Mouse (Mus musculus): ENCODE results near the gene Sumo2.
"Not testable (repeated sequence)": the region's sequence is repeated elsewhere in the genome, so short reads cannot be mapped to it uniquely, and the experiment has no call there.

Gene Sumo2

GRCm38 (mm10) chr11:115518693-115519092 lies 17.4 kb downstream of the Sumo2 start:
- no peak for DNase-seq

- DNase-seq: no peak
Measured at GRCm38 (mm10) chr11:115516942-115517341, 19.1 kb downstream of the Sumo2 start.

DNA sequence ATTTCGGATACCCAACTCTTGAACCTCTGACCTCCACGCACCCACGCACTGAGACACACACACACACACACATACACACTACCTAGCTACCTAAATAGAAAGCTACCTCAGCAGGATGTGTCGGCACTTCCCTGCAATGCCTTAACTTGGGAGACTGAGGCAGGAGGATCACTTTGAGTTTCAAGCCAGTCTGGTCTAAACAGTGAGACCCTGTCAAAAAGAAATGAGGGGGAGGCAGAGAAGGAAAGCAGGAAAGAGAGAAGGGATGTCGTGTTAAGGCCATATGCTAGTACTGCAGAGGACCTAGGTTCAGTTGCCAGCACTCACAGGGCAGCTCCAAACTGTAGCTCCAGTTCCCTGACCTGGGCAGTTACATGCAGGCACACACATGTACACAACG lies 21.1 kb downstream of the Sumo2 start:
- no peak for DNase-seq

DNA sequence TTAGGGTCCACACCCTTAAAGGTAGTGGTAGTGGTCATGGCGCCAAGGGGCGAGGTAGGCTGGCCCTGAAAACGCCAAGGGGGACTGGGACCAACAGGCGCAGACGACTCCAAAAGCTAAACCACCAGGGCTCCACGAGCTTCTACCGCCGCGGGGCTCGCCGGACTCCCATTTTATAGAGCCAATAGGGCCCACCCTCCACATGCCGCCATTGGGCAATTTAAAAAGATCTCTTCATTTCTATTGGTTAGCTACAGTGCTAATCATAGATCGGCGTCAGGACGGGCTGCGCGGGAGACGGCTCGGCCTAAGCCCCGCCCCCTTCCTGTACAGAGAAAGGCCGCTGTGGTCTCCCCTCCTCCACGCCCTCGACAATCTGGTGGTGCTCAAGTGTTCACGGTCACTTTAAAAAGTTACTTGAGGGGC lies 21.8 kb downstream of the Sumo2 start, which contains the start of gene Jpt1:
Jpt1 (minus strand) TSS at position 150 of the 426 bp plus-strand sequence.
- DNase-seq: peak; percentile 98

- peak; percentile 68 for DNase-seq
Measured at GRCm38 (mm10) chr11:115513271-115514237, 22.5 kb downstream of the Sumo2 start.

DNA sequence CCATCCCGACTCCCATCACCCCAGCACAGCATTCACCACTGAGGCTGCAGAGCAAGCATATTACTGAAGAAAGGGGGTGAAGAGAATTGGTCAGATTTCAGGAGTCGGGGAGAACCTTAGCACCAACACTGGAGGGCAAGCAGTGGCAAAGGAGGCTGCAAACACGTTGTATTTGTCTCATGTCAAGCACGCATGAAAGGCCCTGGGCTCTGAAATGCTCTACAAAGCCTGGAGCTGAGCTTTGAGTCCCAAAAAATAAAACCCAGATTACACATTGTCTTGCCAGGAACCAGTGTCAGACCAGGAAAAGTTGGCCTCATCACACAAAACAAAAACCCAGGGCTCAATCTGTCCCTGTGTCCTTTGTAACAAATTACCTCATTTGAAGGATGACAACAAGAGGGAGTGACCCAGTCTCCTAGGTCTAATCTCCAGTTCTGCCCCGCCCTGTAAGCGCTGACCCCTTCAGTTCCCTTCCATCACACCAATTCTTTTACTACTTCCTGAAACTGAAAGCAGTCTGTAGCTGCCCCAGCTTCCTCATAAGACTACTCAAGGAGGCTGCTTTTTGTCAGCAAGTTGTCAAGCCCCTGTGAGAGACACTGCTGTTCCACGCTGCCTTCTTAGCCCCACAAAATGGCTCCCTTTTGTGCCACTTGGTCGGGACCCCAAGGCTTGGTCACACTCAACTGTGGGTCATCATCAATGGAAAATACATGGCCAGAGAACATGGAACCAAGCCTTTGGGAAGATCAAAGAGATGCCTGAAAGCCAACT lies 23.5 kb downstream of the Sumo2 start:
- DNase-seq: peak; percentile 34

GRCm38 (mm10) chr11:115512004-115512403 lies 24.1 kb downstream of the Sumo2 start:
- peak; percentile 35 for DNase-seq

GRCm38 (mm10) chr11:115511121-115511520 lies 25.0 kb downstream of the Sumo2 start:
- DNase-seq: no peak

- no peak for DNase-seq
Measured at GRCm38 (mm10) chr11:115510507-115510888, 25.6 kb downstream of the Sumo2 start.

DNA sequence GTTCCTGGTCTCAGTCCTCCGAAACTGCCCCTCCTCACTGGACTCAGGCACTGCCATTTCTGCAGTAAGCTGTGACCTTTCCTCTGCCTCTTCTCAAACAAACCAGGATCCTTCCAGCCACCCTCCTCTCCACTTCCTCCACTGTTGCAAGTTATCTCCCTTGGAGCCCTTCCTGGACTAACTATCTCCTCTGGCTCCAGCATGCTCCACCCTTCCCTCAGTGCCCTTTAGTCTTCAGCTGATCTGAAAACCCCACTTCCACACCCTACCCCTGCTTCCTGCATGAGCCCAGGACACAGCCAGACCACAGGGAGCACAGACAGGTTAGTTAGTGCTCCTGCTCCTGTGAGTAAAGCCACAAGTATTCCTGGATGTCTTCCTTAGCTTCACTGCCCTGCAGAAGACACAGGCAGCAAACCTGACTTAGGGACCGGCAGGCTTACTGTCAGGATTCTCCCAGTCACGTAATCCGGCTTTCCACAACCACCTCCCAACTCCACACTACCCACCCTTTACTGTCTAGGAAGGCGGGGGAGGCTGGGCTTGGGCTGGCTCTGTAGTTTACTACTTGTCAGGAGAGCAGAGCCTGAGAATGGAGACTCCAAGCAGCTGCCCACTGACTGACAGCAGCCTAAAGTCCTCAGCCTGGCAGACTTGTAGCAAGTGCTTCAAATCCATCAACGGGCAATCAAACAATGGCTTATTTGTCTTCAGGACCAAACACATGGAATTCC lies 26.1 kb downstream of the Sumo2 start:
- peak; percentile 39 for DNase-seq

GRCm38 (mm10) chr11:115508061-115508460 lies 28.0 kb downstream of the Sumo2 start:
- no peak for DNase-seq

DNA sequence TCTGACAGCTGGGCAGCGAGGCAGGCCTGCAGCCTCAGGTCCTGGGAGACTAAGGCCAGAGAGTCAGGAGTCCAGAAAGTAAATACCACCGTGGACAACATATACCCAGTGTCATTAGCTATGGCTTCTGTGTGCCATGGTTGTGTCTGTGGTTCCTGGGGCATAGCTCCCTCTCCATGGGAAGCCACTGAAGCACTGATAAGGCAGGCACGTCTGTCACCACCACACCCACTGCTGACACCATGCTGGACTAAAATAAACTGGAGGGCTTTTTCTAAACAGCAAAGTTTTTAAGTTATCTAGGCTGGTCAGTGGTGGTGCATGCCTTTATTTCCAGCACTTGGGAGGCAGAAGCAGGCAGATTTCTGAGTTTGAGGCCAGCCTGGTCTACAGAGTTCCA lies 29.5 kb downstream of the Sumo2 start:
- DNase-seq: no peak

DNA sequence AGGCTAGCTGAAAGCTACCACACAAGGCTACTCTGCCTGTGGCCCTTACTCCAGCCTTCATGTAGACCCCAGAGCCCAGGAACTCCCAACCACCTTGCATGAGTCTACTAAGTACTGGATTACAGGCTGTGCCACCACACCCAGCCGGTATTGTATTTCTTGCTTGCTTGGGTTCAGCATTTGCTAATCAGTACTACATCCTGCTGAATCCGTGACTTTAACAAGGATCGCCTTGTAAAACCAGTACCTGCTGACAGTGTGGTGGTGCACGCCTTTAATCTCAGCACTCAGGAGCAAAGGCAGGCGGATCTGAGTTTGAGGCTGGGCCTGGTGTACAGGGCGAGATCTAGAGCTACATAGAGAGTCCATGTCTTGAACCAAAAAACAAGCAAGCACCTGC lies 33.4 kb downstream of the Sumo2 start:
- no peak for DNase-seq

DNA sequence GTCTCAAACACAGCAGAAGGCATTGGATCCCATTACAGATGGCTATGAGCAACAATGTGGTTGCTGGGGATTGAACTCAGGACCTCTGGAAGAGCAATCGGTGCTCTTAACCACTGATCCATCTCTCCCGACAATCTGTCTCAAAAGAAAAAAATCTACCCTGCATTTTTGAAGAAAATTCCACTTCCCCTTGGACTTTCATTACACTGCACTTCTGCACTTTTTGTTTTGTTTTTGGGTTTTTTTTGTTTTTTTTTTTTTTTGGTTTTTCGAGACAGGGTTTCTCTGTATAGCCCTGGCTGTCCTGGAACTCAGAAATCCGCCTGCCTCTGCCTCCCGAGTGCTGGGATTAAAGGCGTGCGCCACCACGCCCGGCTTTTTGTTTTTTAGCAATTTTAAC lies 39.5 kb downstream of the Sumo2 start:
- DNase-seq: not testable (repeated sequence)

- no peak for DNase-seq
Measured at GRCm38 (mm10) chr11:115492387-115492786, 43.7 kb downstream of the Sumo2 start.

- DNase-seq: peak; percentile 88
Measured at GRCm38 (mm10) chr11:115491356-115492083, 44.6 kb downstream of the Sumo2 start, which contains the start of gene Nt5c. Nt5c (minus strand) TSS chr11:115491862.

DNA sequence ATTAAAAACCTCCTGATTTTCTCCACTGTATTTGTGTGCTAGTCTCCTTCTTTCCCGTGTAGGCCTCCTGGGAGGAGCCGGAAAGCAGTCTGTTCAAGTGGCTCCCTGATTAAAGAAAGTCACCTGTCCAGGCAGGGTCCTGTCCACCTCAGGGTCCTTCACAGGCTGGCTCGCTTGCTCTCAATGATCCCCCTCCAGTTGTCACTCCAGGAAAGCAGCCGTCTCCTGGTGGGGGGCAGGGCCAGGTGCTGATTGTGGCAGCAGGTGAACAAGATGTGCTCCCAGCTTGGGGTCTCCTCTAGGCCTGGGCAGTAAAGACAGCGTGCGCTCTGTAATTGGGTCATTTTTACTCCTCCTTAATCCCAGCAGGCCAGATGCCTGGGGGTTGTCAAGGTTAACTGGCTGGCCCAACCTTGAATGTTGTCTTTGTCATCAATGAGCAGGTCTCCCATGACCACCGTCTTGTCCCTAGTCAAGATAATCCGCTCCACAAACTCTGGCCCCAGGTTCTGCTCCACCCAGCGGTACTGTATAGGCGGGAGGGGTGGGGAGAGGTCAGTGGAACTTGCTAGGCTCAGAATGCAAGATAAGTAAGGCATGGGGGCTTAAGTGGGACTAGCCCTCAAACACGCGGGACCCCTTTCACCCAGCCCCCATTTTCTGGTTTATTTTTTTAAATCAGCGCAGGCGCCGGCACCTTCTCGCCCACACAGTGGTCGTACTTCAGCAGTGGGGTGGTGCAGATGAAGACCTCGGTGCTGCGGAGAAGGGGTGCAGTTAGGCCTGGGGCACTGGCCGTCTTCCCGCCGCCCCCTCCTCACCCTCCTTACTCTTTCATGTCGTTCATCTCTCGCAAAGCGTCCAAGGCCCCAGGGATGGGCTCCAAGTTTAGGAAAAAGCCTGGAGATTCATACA lies 45.4 kb downstream of the Sumo2 start:
- no peak for DNase-seq

- DNase-seq: no peak
Measured at GRCm38 (mm10) chr11:115488551-115489104, 47.4 kb downstream of the Sumo2 start.

DNA sequence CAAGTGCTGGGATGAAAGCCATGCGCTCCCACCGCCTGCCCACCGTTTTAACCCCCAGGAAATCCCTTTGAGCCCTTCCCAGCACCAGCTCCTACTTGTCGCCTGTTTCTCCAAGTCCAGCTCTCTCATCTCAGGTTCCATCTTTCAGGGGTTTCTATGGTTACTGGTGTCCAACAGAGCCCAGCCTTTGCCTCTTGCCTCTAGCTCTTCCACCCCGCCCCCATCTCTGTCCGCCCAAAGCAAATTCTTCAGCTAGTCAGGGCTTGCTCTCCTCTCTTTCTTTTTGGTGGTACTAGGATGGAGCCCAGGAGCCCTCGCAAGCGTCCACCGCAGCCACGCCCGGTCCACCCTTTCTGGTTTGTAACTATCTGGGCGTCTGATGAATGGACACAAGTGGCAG lies 50.9 kb downstream of the Sumo2 start:
- peak; percentile 71 for DNase-seq

- DNase-seq: peak; percentile 76
Measured at GRCm38 (mm10) chr11:115483726-115484125, 52.4 kb downstream of the Sumo2 start.

GRCm38 (mm10) chr11:115483278-115483677 lies 52.8 kb downstream of the Sumo2 start:
- no peak for DNase-seq

All from embryo, embryonic 11 days (tissue).